ENCODE assay signal across 27 mouse cellular contexts in genomic region chr19:17406823-17407222, GRCm38 (mm10). TPM values are rescaled to one million over a fixed set of nuclear protein-coding genes. Genes with fewer than 3 reads are reported as not detected.
DNase-seq lines count a peak whose midpoint lies in the region; ATAC-seq and TF ChIP-seq lines count a peak whose summit lies in the region.
"Had no signal": no experiment of that assay in that cellular context is flagged by ENCODE, and none has a peak within 500 bp of the region (broad histone marks: within the 10 kb centered on the region; RNA-seq: fewer than 3 reads in every experiment).

No protein-coding gene starts in this region.

- no peak overlapping the region for H3K27ac ChIP-seq in heart, embryonic 12.5 days (ENCODE audit: poor library complexity, severe bottlenecking)
- H3K27ac ChIP-seq in ES-E14 (ENCODE audit: insufficient read depth, low read depth, low read length, poor library complexity, severe bottlenecking), result no peak overlapping the region
- peak overlapping the region; percentile 55 for H3K27ac ChIP-seq in liver, embryonic 13.5 days
- H3K27ac ChIP-seq: embryonic facial prominence, embryonic 13.5 days; forebrain, embryonic 10.5 days; gastrocnemius, adult 2 months; heart, embryonic 10.5 days; hindbrain, embryonic 12.5 days had no signal

- ATAC-seq in heart, embryonic 12.5 days (ENCODE audit: insufficient number of reproducible peaks, low FRiP score), result peak; percentile 85
- peak; percentile 81 for ATAC-seq in liver, embryonic 13.5 days (ENCODE audit: low read depth)
- ATAC-seq: activated CD4-positive, CD25-positive, alpha-beta regulatory T cell, adult 4 months; CD4-positive, CD25-positive, alpha-beta regulatory T cell, adult 4 months; forebrain, embryonic 14.5 days; hindbrain, embryonic 16.5 days; inflammation-experienced regulatory T-cells, adult 6 months; Patski had no signal

- H3K27me3 ChIP-seq in heart, embryonic 12.5 days (replicated peaks), result no peaks in the 10 kb centered on the region
- H3K27me3 ChIP-seq in liver, embryonic 13.5 days, result no peaks in the 10 kb centered on the region
- H3K27me3 ChIP-seq: embryonic facial prominence, embryonic 13.5 days; hindbrain, embryonic 12.5 days; Patski had no signal

- no peak overlapping the region for H3K9ac ChIP-seq in heart, embryonic 12.5 days
- no peak overlapping the region for H3K9ac ChIP-seq in ES-E14 (ENCODE audit: insufficient read depth, low read depth, low read length, poor library complexity, severe bottlenecking)
- no peak overlapping the region for H3K9ac ChIP-seq in liver, embryonic 13.5 days
- H3K9ac ChIP-seq: embryonic facial prominence, embryonic 13.5 days; hindbrain, embryonic 12.5 days had no signal

- no peaks in the 10 kb centered on the region for H3K4me1 ChIP-seq in heart, embryonic 12.5 days (replicated peaks)
- no peaks in the 10 kb centered on the region for H3K4me1 ChIP-seq in ES-E14 (ENCODE audit: control insufficient read depth in 2 of 2, insufficient read depth in 2 of 2, low read length in 2 of 2, poor library complexity in 1 of 2)
- H3K4me1 ChIP-seq in liver, embryonic 13.5 days (replicated peaks), result peaks cover 26% of the 10 kb centered on the region
- H3K4me1 ChIP-seq: embryonic facial prominence, embryonic 13.5 days; forebrain, embryonic 10.5 days; heart, embryonic 10.5 days; hindbrain, embryonic 12.5 days had no signal

- peak; percentile 42 for DNase-seq in adrenal gland, adult 2 months
- DNase-seq in adrenal gland, postnatal 25 days, result no peak
- DNase-seq in heart, adult 18-20 months, result no peak
- no peak for DNase-seq in ES-E14 (ENCODE audit: low read depth, low spot score)
- peak; percentile 42 for DNase-seq in liver, embryonic 13.5 days
- no peak for DNase-seq in left cerebral cortex, postnatal 36 days (ENCODE audit: low spot score in 2 of 2)
- no peak for DNase-seq in kidney, postnatal 4 days
- DNase-seq: adrenal gland, postnatal 10 days; B cell, adult 2 months; cerebellum, adult 18-20 months; cerebellum, adult 9-11 months; cerebellum, postnatal 36 days; gastrocnemius, adult 2 months; gastrocnemius, postnatal 25 days; heart, postnatal 4 days had no signal

- 76% methylated on average over 5 of the region's 5 CpGs for WGBS in heart, embryonic 12.5 days
- 75% methylated on average over 5 of the region's 5 CpGs for WGBS in liver, embryonic 13.5 days (ENCODE audit: insufficient replicate concordance)

- H3K4me2 ChIP-seq in heart, embryonic 12.5 days, result no peak overlapping the region
- no peak overlapping the region for H3K4me2 ChIP-seq in liver, embryonic 13.5 days
- H3K4me2 ChIP-seq: embryonic facial prominence, embryonic 13.5 days; hindbrain, embryonic 12.5 days had no signal

- H3K9me3 ChIP-seq in heart, embryonic 12.5 days (replicated peaks), result peaks cover 13% of the 10 kb centered on the region
- no peaks in the 10 kb centered on the region for H3K9me3 ChIP-seq in ES-E14 (ENCODE audit: control insufficient read depth, insufficient read depth, low read depth, low read length)
- H3K9me3 ChIP-seq in liver, embryonic 13.5 days (replicated peaks), result no peaks in the 10 kb centered on the region
- H3K9me3 ChIP-seq: forebrain, embryonic 10.5 days; heart, embryonic 10.5 days; hindbrain, embryonic 12.5 days had no signal

- intact Hi-C loops in left cerebral cortex, postnatal 36 days (cut with DNase I), result no loop called here

- H3K4me3 ChIP-seq in heart, embryonic 12.5 days, result no peak overlapping the region
- no peak overlapping the region for H3K4me3 ChIP-seq in ES-E14 (ENCODE audit: insufficient read depth in 1 of 2, low read depth in 1 of 2, low read length in 2 of 2, poor library complexity in 1 of 2, severe bottlenecking in 1 of 2)
- no peak overlapping the region for H3K4me3 ChIP-seq in liver, embryonic 13.5 days (replicated peaks)
- H3K4me3 ChIP-seq: embryonic facial prominence, embryonic 13.5 days; forebrain, embryonic 10.5 days; gastrocnemius, adult 2 months; heart, embryonic 10.5 days; hindbrain, embryonic 12.5 days had no signal

- H3K36me3 ChIP-seq in heart, embryonic 12.5 days, result peaks cover under 1% of the 10 kb centered on the region; the same call in 1 of the 2 replicates
- H3K36me3 ChIP-seq in ES-E14 (ENCODE audit: control insufficient read depth, insufficient read depth, low read length, poor library complexity, severe bottlenecking), result no peaks in the 10 kb centered on the region
- H3K36me3 ChIP-seq in liver, embryonic 13.5 days, result no peaks in the 10 kb centered on the region
- H3K36me3 ChIP-seq: embryonic facial prominence, embryonic 13.5 days; forebrain, embryonic 10.5 days; heart, embryonic 10.5 days; hindbrain, embryonic 12.5 days had no signal

- in situ Hi-C loops in ES-E14 (cut with MboI; ENCODE audit: low sequenced_read_pairs in 2 of 2, unreplicated experiment in 2 of 2), result no loop called here

TF ChIP-seq in ES-E14, 5 proteins besides CTCF, POLR2A, EP300 and RAD21:
- TF ChIP-seq CHD2 (IDR thresholded peaks at IDR 0.05; ENCODE audit: low read depth, low read length), result no peak
- 0 out of 2 replicates have a peak, but pooled peaks have one; percentile 24 for TF ChIP-seq MAFK (IDR thresholded peaks at IDR 0.05; ENCODE audit: insufficient read depth, low read depth, low read length)

RNA-seq across cellular contexts. Expression of gene Rfk, which starts 13.0 kb away (rescaled TPM):
- total RNA-seq in adrenal gland, adult 2 months (2021), result 100 to 1,000 TPM in 1 of 2 experiments, 10 to 100 TPM in 1; 85.5 to 566 TPM
- polyA plus RNA-seq in adrenal gland, adult 2 months (2012; rRNA removed), result 322 and 833 TPM in 2 replicates
- 198 and 236 TPM in 2 replicates for total RNA-seq in adrenal gland, postnatal 25 days (2021)
- 76.1 and 85.8 TPM in 2 replicates for polyA plus RNA-seq in heart, embryonic 12.5 days (2016; fragmentation: Nextera tagmentation; extraction: Ambion mirVana)
- 10 to 100 TPM; 59.7 to 80.6 TPM for total RNA-seq in heart, adult 18-20 months (2021)
- 8.2 and 18.0 TPM in 2 replicates for total RNA-seq in ES-E14 (2012; rRNA removed)
- polyA plus RNA-seq in liver, embryonic 13.5 days (2015; fragmentation: Nextera tagmentation; extraction: Ambion mirVana), result 73.0 and 84.8 TPM in 2 replicates
- 10 to 100 TPM; 57.0 to 64.5 TPM for total RNA-seq in left cerebral cortex, postnatal 36 days (2021)

RNA-seq across cellular contexts. Expression of gene Gcnt1, which starts 34.2 kb away (rescaled TPM):
- 1 to 10 TPM; 2.4 to 2.6 TPM for total RNA-seq in adrenal gland, adult 2 months (2021)
- 0.35 and 0.79 TPM in 2 replicates for polyA plus RNA-seq in adrenal gland, adult 2 months (2012; rRNA removed)
- total RNA-seq in adrenal gland, postnatal 25 days (2021), result 1.1 and 1.5 TPM in 2 replicates
- 12.7 and 13.2 TPM in 2 replicates for polyA plus RNA-seq in heart, embryonic 12.5 days (2016; fragmentation: Nextera tagmentation; extraction: Ambion mirVana)
- 10 to 100 TPM; 17.0 to 17.3 TPM for total RNA-seq in heart, adult 18-20 months (2021)
- total RNA-seq in ES-E14 (2012; rRNA removed), result 18.7 and 24.1 TPM in 2 replicates
- 17.9 and 25.0 TPM in 2 replicates for polyA plus RNA-seq in liver, embryonic 13.5 days (2015; fragmentation: Nextera tagmentation; extraction: Ambion mirVana)
- 1 to 10 TPM; 2.0 to 2.2 TPM for total RNA-seq in left cerebral cortex, postnatal 36 days (2021)
- total RNA-seq: MEL had no signal

Comparison
In these comparisons a context has a peak if more than half of its experiments do, and no peak if none do; other contexts are left out.
1. DNase-seq: peak in adrenal gland, adult 2 months (single experiment) and liver, embryonic 13.5 days (single experiment); none in adrenal gland, postnatal 25 days (single experiment), heart, adult 18-20 months (0 of 2), ES-E14 (single experiment), left cerebral cortex, postnatal 36 days (0 of 2) and kidney, postnatal 4 days (0 of 2).